10 mouse cellular contexts compared by ENCODE assay signal in genomic region chr6:112842426-112842825, GRCm38 (mm10).
DNase-seq lines count a peak whose midpoint lies in the region; ATAC-seq and TF ChIP-seq lines count a peak whose summit lies in the region.
"Had no signal": no experiment of that assay in that cellular context is flagged by ENCODE, and none has a peak within 500 bp of the region (broad histone marks: within the 10 kb centered on the region; RNA-seq: fewer than 3 reads in every experiment).

No protein-coding gene starts in this region.

- no peaks in the 10 kb centered on the region for H3K27me3 ChIP-seq in forebrain, embryonic 10.5 days (ENCODE audit: poor library complexity, severe bottlenecking)
- H3K27me3 ChIP-seq in forebrain, postnatal 0 days (ENCODE audit: insufficient read depth, low read length): no peaks in the 10 kb centered on the region
- H3K27me3 ChIP-seq in midbrain, embryonic 10.5 days (ENCODE audit: low read depth, poor library complexity, severe bottlenecking): no peaks in the 10 kb centered on the region
- no peaks in the 10 kb centered on the region for H3K27me3 ChIP-seq in midbrain, embryonic 11.5 days (ENCODE audit: control insufficient read depth, insufficient read depth, low read length)
- no peaks in the 10 kb centered on the region for H3K27me3 ChIP-seq in hindbrain, embryonic 12.5 days
- H3K27me3 ChIP-seq in neural tube, embryonic 11.5 days (ENCODE audit: control insufficient read depth, insufficient read depth, low read length): no peaks in the 10 kb centered on the region
- H3K27me3 ChIP-seq: limb, embryonic 12.5 days had no signal

- no peak overlapping the region for H3K4me3 ChIP-seq in forebrain, embryonic 10.5 days
- no peak overlapping the region for H3K4me3 ChIP-seq in forebrain, postnatal 0 days (ENCODE audit: low read depth, low read length)
- no peak overlapping the region for H3K4me3 ChIP-seq in midbrain, embryonic 10.5 days
- no peak overlapping the region for H3K4me3 ChIP-seq in midbrain, embryonic 11.5 days (ENCODE audit: low read depth, low read length)
- no peak overlapping the region for H3K4me3 ChIP-seq in hindbrain, embryonic 12.5 days
- H3K4me3 ChIP-seq in neural tube, embryonic 11.5 days (ENCODE audit: low read depth, low read length): no peak overlapping the region
- H3K4me3 ChIP-seq: gastrocnemius, adult 2 months; limb, embryonic 12.5 days had no signal

- H3K9me3 ChIP-seq in forebrain, embryonic 10.5 days: no peaks in the 10 kb centered on the region
- H3K9me3 ChIP-seq in forebrain, postnatal 0 days (ENCODE audit: low read length): no peaks in the 10 kb centered on the region
- H3K9me3 ChIP-seq in midbrain, embryonic 10.5 days (replicated peaks): no peaks in the 10 kb centered on the region
- H3K9me3 ChIP-seq in midbrain, embryonic 11.5 days (ENCODE audit: control insufficient read depth, low read length): no peaks in the 10 kb centered on the region
- H3K9me3 ChIP-seq in hindbrain, embryonic 12.5 days (replicated peaks): no peaks in the 10 kb centered on the region
- no peaks in the 10 kb centered on the region for H3K9me3 ChIP-seq in neural tube, embryonic 11.5 days (ENCODE audit: control insufficient read depth, low read length)
- H3K9me3 ChIP-seq: limb, embryonic 12.5 days had no signal

- 81% methylated on average over 5 of the region's 5 CpGs for WGBS in forebrain, embryonic 10.5 days
- WGBS in forebrain, postnatal 0 days: 60% methylated on average over 5 of the region's 5 CpGs
- WGBS in midbrain, embryonic 10.5 days: 82% methylated on average over 5 of the region's 5 CpGs
- 79% methylated on average over 5 of the region's 5 CpGs for WGBS in midbrain, embryonic 11.5 days
- 43% methylated on average over 5 of the region's 5 CpGs for WGBS in hindbrain, embryonic 12.5 days
- WGBS in neural tube, embryonic 11.5 days: 28% methylated on average over 5 of the region's 5 CpGs

- DNase-seq in forebrain, embryonic 10.5 days (ENCODE audit: extremely low spot score, low spot score): no peak
- DNase-seq in forebrain, postnatal 0 days: no peak
- no peak for DNase-seq in midbrain, embryonic 10.5 days (ENCODE audit: low spot score)
- DNase-seq in midbrain, embryonic 11.5 days (ENCODE audit: low spot score, missing footprints): no peak
- DNase-seq in neural tube, embryonic 11.5 days (ENCODE audit: low spot score): peak; percentile 44
- no peak for DNase-seq in frontal cortex, postnatal 14 days (ENCODE audit: low spot score in 2 of 2)
- DNase-seq: gastrocnemius, adult 2 months had no signal

- peak overlapping the region; percentile 72; the same call in 1 of the 2 replicates for H3K27ac ChIP-seq in forebrain, embryonic 10.5 days
- no peak overlapping the region for H3K27ac ChIP-seq in forebrain, postnatal 0 days (ENCODE audit: low read depth, low read length)
- peak overlapping the region; percentile 59; the same call in 1 of the 2 replicates for H3K27ac ChIP-seq in midbrain, embryonic 10.5 days (replicated peaks)
- H3K27ac ChIP-seq in midbrain, embryonic 11.5 days (ENCODE audit: low read depth, low read length): no peak overlapping the region
- peak overlapping the region; percentile 92 for H3K27ac ChIP-seq in hindbrain, embryonic 12.5 days
- peak overlapping the region; percentile 63 for H3K27ac ChIP-seq in neural tube, embryonic 11.5 days (ENCODE audit: low read depth, low read length)
- H3K27ac ChIP-seq: gastrocnemius, adult 2 months; limb, embryonic 12.5 days had no signal

- H3K9ac ChIP-seq in forebrain, postnatal 0 days: no peak overlapping the region
- no peak overlapping the region for H3K9ac ChIP-seq in midbrain, embryonic 11.5 days (ENCODE audit: low read length)
- no peak overlapping the region for H3K9ac ChIP-seq in hindbrain, embryonic 12.5 days
- no peak overlapping the region for H3K9ac ChIP-seq in neural tube, embryonic 11.5 days (ENCODE audit: low read length)
- H3K9ac ChIP-seq: limb, embryonic 12.5 days had no signal

- peaks cover 55% of the 10 kb centered on the region for H3K4me1 ChIP-seq in forebrain, embryonic 10.5 days
- peaks cover 20% of the 10 kb centered on the region; the same call in 1 of the 2 replicates for H3K4me1 ChIP-seq in forebrain, postnatal 0 days (ENCODE audit: insufficient read depth)
- H3K4me1 ChIP-seq in midbrain, embryonic 10.5 days: peaks cover 65% of the 10 kb centered on the region
- H3K4me1 ChIP-seq in midbrain, embryonic 11.5 days (ENCODE audit: control insufficient read depth, insufficient read depth, low read length): peaks cover 39% of the 10 kb centered on the region
- peaks cover 64% of the 10 kb centered on the region for H3K4me1 ChIP-seq in hindbrain, embryonic 12.5 days
- peaks cover 43% of the 10 kb centered on the region for H3K4me1 ChIP-seq in neural tube, embryonic 11.5 days (ENCODE audit: control insufficient read depth, insufficient read depth, low read length)

- peaks cover 20% of the 10 kb centered on the region for H3K36me3 ChIP-seq in forebrain, embryonic 10.5 days (replicated peaks)
- no peaks in the 10 kb centered on the region for H3K36me3 ChIP-seq in forebrain, postnatal 0 days (ENCODE audit: insufficient read depth)
- peaks cover 51% of the 10 kb centered on the region for H3K36me3 ChIP-seq in midbrain, embryonic 10.5 days
- H3K36me3 ChIP-seq in midbrain, embryonic 11.5 days (ENCODE audit: control insufficient read depth, insufficient read depth, low read length): no peaks in the 10 kb centered on the region
- H3K36me3 ChIP-seq in hindbrain, embryonic 12.5 days: no peaks in the 10 kb centered on the region
- H3K36me3 ChIP-seq in neural tube, embryonic 11.5 days (ENCODE audit: control insufficient read depth, insufficient read depth, low read length): no peaks in the 10 kb centered on the region
- H3K36me3 ChIP-seq: limb, embryonic 12.5 days had no signal

- no peak overlapping the region for H3K4me2 ChIP-seq in forebrain, postnatal 0 days (ENCODE audit: low read depth)
- H3K4me2 ChIP-seq in midbrain, embryonic 11.5 days: no peak overlapping the region
- H3K4me2 ChIP-seq in hindbrain, embryonic 12.5 days (replicated peaks): no peak overlapping the region
- H3K4me2 ChIP-seq in neural tube, embryonic 11.5 days (ENCODE audit: low read depth): no peak overlapping the region
- H3K4me2 ChIP-seq: limb, embryonic 12.5 days had no signal

- ATAC-seq in forebrain, postnatal 0 days: no peak
- ATAC-seq in midbrain, embryonic 11.5 days (ENCODE audit: low FRiP score): no peak
- ATAC-seq in hindbrain, embryonic 12.5 days (ENCODE audit: low FRiP score): no peak
- no peak for ATAC-seq in neural tube, embryonic 11.5 days (ENCODE audit: insufficient read depth, low FRiP score, low TSS enrichment)
- ATAC-seq in CD4-positive, CD25-positive, alpha-beta regulatory T cell, adult 4 months: no peak

- no peak for TF ChIP-seq CTCF in forebrain, postnatal 0 days (IDR thresholded peaks at IDR 0.05; ENCODE audit: low read depth)

Comparison
In these comparisons a context has a peak if more than half of its experiments do, and no peak if none do; other contexts are left out.
1. H3K27ac ChIP-seq: peak in forebrain, embryonic 10.5 days (single experiment), midbrain, embryonic 10.5 days (single experiment), hindbrain, embryonic 12.5 days (single experiment) and neural tube, embryonic 11.5 days (single experiment); none in forebrain, postnatal 0 days (single experiment) and midbrain, embryonic 11.5 days (single experiment).